Mouse (Mus musculus): Measurements from ENCODE around the gene Lrrc74b.
A peak's percentile ranks its signal among the peaks of the same experiment; 100 is the strongest.

Gene Lrrc74b

GRCm38 (mm10) chr16:17499249-17499883 is 61.7 kb downstream of the Lrrc74b start:
- peak; percentile 17 for DNase-seq (ENCODE audit: low read depth, low spot score)

GRCm38 (mm10) chr16:17496499-17497305 is 64.3 kb downstream of the Lrrc74b start:
- no peak for DNase-seq (ENCODE audit: low read depth, low spot score)
